Mouse (Mus musculus): ENCODE results near the gene Slc26a6.

Slc26a6 gene

GRCm38 (mm10) chr9:108845390-108845789 lies 7.7 kb upstream of the Slc26a6 start:
- no peak for ATAC-seq (ENCODE audit: low TSS enrichment)

- no peak for ATAC-seq (ENCODE audit: low TSS enrichment)
Measured at GRCm38 (mm10) chr9:108847374-108847773, 5.7 kb upstream of the Slc26a6 start.

- ATAC-seq (ENCODE audit: low TSS enrichment): no peak
Measured at GRCm38 (mm10) chr9:108848419-108848818, 4.7 kb upstream of the Slc26a6 start.

- ATAC-seq (ENCODE audit: low TSS enrichment): peak; percentile 84
Measured at GRCm38 (mm10) chr9:108853635-108854240, 655 bp downstream of the Slc26a6 start.

- ATAC-seq (ENCODE audit: low TSS enrichment): peak; percentile 75
Measured at GRCm38 (mm10) chr9:108854241-108854696, 1.2 kb downstream of the Slc26a6 start.

- no peak for ATAC-seq (ENCODE audit: low TSS enrichment)
Measured at GRCm38 (mm10) chr9:108855335-108855734, 2.3 kb downstream of the Slc26a6 start.

GRCm38 (mm10) chr9:108858792-108859527 lies 5.9 kb downstream of the Slc26a6 start:
- no peak for ATAC-seq (ENCODE audit: low TSS enrichment)

- no peak for ATAC-seq (ENCODE audit: low TSS enrichment)
Measured at GRCm38 (mm10) chr9:108912308-108912707, 59.2 kb downstream of the Slc26a6 start.

GRCm38 (mm10) chr9:108913161-108913560 lies 60.1 kb downstream of the Slc26a6 start:
- no peak for ATAC-seq (ENCODE audit: low TSS enrichment)

- ATAC-seq (ENCODE audit: low TSS enrichment): no peak
Measured at GRCm38 (mm10) chr9:108913621-108914020, 60.5 kb downstream of the Slc26a6 start.

- peak; percentile 67; the same call in 1 of the 2 replicates for ATAC-seq (ENCODE audit: low TSS enrichment)
Measured at GRCm38 (mm10) chr9:108914491-108914890, 61.4 kb downstream of the Slc26a6 start, which contains the start of gene Tmem89. TSS of gene Tmem89 (plus strand) at chr9:108914619.

GRCm38 (mm10) chr9:108925897-108926296 lies 72.8 kb downstream of the Slc26a6 start:
- ATAC-seq (ENCODE audit: low TSS enrichment): no peak

GRCm38 (mm10) chr9:108928424-108928823 lies 75.3 kb downstream of the Slc26a6 start:
- ATAC-seq (ENCODE audit: low TSS enrichment): no peak

GRCm38 (mm10) chr9:108935991-108936390 lies 82.9 kb downstream of the Slc26a6 start:
- no peak for ATAC-seq (ENCODE audit: low TSS enrichment)

GRCm38 (mm10) chr9:108936418-108937364 lies 83.6 kb downstream of the Slc26a6 start, which contains the start of gene Uqcrc1:
TSS of gene Uqcrc1 (plus strand) at chr9:108936633.
- peak; percentile 94 for ATAC-seq (ENCODE audit: low TSS enrichment)

- ATAC-seq (ENCODE audit: low TSS enrichment): peak; percentile 75
Measured at GRCm38 (mm10) chr9:108945111-108945510, 92.0 kb downstream of the Slc26a6 start.

- no peak for ATAC-seq (ENCODE audit: low TSS enrichment)
Measured at GRCm38 (mm10) chr9:108945608-108946007, 92.5 kb downstream of the Slc26a6 start.

GRCm38 (mm10) chr9:108949231-108949966 lies 96.3 kb downstream of the Slc26a6 start:
- ATAC-seq (ENCODE audit: low TSS enrichment): no peak

- no peak for ATAC-seq (ENCODE audit: low TSS enrichment)
Measured at GRCm38 (mm10) chr9:108949967-108950728, 97.1 kb downstream of the Slc26a6 start.

- ATAC-seq (ENCODE audit: low TSS enrichment): no peak
Measured at GRCm38 (mm10) chr9:108953081-108953636, 100.1 kb downstream of the Slc26a6 start, which contains the start of gene Col7a1. TSS of gene Col7a1 (plus strand) at chr9:108953586.
